Mouse (Mus musculus): ENCODE measurements around the gene Chrna9.

Chrna9 gene

GRCm38 (mm10) chr5:66008245-66008967 is 73.7 kb downstream of the Chrna9 start:
- DNase-seq (ENCODE audit: low read depth, low spot score): no peak

- no peak for DNase-seq (ENCODE audit: low read depth, low spot score)
These were observed 79.3 kb downstream of the Chrna9 start for GRCm38 (mm10) chr5:66013999-66014398.

GRCm38 (mm10) chr5:66014437-66014836 is 79.7 kb downstream of the Chrna9 start:
- no peak for DNase-seq (ENCODE audit: low read depth, low spot score)

- no peak for DNase-seq (ENCODE audit: low read depth, low spot score)
These were observed 80.8 kb downstream of the Chrna9 start for GRCm38 (mm10) chr5:66015449-66015961.

- DNase-seq (ENCODE audit: low read depth, low spot score): no peak
These were observed 92.1 kb downstream of the Chrna9 start for GRCm38 (mm10) chr5:66026796-66027195.
